Mouse (Mus musculus): ENCODE results near the gene 4930548H24Rik. TPM values are rescaled to one million over a fixed set of nuclear protein-coding genes. Genes with fewer than 3 reads are reported as not detected.

4930548H24Rik gene
- polyA plus RNA-seq, 1 experiment from 2014 or later, result not detected

DNA sequence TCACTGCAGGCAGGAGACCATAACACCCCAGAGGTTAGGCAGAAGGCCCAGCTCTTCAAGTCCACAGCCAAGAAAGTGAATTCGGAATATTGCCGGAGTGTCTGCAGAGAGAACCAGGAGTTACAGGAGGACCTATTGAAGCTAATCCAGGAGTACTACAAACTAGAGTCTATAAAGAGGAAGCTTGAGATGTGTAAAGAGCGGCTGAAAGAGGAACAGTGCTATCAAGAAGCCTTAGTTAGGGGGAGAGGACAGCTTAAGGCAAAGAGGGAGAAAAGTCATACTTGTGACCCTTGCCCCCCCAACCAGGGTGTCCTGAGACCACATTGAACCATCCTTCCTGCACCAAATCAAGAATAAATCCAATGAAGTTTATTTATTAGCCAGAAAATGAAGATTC is 2.3 kb downstream of the 4930548H24Rik start:
- Histone ChIP-seq H3K9me3 (ENCODE audit: control insufficient read depth, low read length) (no peaks in the 10 kb centered on the region), H3K4me2 (ENCODE audit: low read depth, low read length) (no peak overlapping the region), H3K27ac (ENCODE audit: low read depth, low read length) (no peak overlapping the region), H3K4me1 (ENCODE audit: control insufficient read depth, insufficient read depth, low read length) (no peaks in the 10 kb centered on the region), H3K27me3 (ENCODE audit: control insufficient read depth, insufficient read depth, low read length) (no peaks in the 10 kb centered on the region), H3K4me3 (ENCODE audit: low read depth, low read length) (no peak overlapping the region), H3K36me3 (ENCODE audit: control insufficient read depth, insufficient read depth, low read length) (no peaks in the 10 kb centered on the region), H3K9ac (replicated peaks; ENCODE audit: low read depth, low read length) (no peak overlapping the region)
- 93% methylated on average over 3 of the region's 3 CpGs for WGBS
- no peak for ATAC-seq (ENCODE audit: low read depth)

DNA sequence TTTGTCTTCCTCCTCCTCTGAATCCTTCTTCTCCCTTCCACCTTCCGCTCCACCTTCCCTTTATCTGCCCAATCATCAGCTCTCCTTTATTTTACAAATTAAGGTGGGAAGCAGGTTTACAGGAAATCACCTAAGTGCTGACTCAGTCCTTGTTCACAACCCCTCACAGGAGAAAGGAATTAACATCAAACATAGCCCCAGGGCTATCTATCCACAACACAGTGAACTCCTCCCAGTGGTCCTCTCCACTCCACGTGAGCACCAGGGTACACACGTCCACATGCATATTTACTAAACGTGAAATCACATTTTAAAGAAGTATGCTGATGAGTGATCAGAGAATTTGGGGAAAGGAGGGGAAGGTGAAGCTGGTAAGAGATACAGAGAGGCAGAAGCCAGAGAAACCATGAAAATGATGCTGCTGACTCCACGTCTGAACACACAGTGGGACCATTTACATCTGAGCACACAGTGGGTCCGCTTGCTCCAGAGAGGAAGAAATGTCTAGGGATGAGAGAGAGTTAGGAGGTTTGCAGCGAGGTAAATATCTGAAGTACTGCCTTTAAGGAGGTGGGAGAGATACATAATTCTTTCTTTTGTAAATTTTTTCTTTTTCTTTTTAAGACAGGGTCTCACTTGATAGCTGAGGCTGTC is 3.7 kb downstream of the 4930548H24Rik start:
- 66% methylated on average over 7 of the region's 7 CpGs for WGBS
- no peak overlapping the region for H3K9ac ChIP-seq (replicated peaks; ENCODE audit: low read depth, low read length)
- H3K4me1 ChIP-seq (ENCODE audit: control insufficient read depth, insufficient read depth, low read length), result 0 out of 2 replicates have a peak, but pooled peaks cover 2% of the 10 kb centered on the region
- H3K27ac ChIP-seq (ENCODE audit: low read depth, low read length), result no peak overlapping the region
- H3K4me3 ChIP-seq (ENCODE audit: low read depth, low read length), result no peak overlapping the region
- no peaks in the 10 kb centered on the region for H3K36me3 ChIP-seq (ENCODE audit: control insufficient read depth, insufficient read depth, low read length)
- no peaks in the 10 kb centered on the region for H3K9me3 ChIP-seq (ENCODE audit: control insufficient read depth, low read length)
- ATAC-seq (ENCODE audit: low read depth), result no peak
- no peak overlapping the region for H3K4me2 ChIP-seq (ENCODE audit: low read depth, low read length)
- H3K27me3 ChIP-seq (ENCODE audit: control insufficient read depth, insufficient read depth, low read length), result no peaks in the 10 kb centered on the region

DNA sequence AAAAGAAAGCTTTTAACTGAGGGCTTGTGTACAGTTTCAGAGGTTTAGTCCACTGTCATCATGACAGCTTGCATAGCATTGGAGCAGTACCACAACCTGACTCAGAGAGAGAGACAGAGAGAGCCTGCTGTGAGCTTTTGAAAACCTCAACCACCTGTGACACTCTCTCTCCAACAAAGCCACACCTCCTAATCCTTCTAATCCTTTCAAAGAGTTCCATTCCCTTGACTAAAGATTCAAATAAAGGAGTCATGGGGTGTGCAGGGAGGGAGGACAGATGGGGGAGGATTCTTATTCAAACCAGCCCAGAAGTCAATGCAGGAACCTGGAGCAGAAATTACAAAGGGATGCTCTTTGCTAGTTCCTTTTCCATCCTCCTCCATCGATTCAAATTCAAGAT is 6.5 kb downstream of the 4930548H24Rik start:
- H3K4me1 ChIP-seq (ENCODE audit: control insufficient read depth, insufficient read depth, low read length), result peaks cover 9% of the 10 kb centered on the region; the same call in 1 of the 2 replicates
- ATAC-seq (ENCODE audit: low read depth), result no peak
- no peaks in the 10 kb centered on the region for H3K9me3 ChIP-seq (ENCODE audit: control insufficient read depth, low read length)
- no peak overlapping the region for H3K4me3 ChIP-seq (ENCODE audit: low read depth, low read length)
- H3K27me3 ChIP-seq (ENCODE audit: control insufficient read depth, insufficient read depth, low read length), result no peaks in the 10 kb centered on the region
- H3K9ac ChIP-seq (replicated peaks; ENCODE audit: low read depth, low read length), result no peak overlapping the region
- H3K4me2 ChIP-seq (ENCODE audit: low read depth, low read length), result no peak overlapping the region
- WGBS, result 48% methylated on average over 1 of the region's 1 CpGs
- no peak overlapping the region for H3K27ac ChIP-seq (ENCODE audit: low read depth, low read length)
- no peaks in the 10 kb centered on the region for H3K36me3 ChIP-seq (ENCODE audit: control insufficient read depth, insufficient read depth, low read length)

DNA sequence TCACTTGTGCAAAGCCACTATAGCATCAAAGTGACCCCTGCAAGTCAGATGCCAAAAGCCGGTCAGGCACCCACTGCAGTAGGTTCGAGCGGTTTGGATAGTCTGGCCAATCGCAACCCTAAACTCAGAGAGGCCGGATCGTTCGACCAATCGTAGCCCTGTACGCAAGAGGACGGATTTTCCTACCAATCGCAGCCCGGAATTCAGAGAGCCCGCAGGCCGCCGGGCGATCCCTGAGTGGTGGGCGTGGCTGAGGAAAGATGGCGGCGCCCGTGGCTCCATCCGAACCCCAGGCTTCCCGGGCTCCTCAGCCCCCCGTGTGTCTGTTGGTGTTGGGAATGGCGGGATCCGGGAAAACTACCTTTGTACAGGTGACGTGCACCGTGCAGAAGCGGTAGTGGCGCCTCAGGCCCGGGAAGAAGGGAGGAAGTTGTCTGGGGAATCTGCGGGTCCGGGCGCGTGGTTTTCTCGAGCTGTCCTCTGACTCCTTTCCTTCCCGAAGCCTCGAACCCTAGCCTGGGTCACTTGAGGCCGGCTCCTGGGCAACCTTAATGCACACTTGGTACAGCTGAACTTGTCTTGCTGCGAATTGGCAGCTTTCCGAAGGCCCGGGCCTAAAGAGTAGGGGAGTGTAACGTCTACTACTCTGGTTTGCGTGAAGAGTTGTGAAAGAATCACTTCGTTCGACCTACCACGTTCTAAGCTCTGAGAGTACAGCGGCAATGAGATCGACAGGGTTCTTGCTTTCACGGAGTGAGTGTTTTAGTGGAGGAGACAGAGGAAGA is 9.2 kb downstream of the 4930548H24Rik start, which contains the start of gene Gpn1:
TSS of gene Gpn1 (plus strand) at position 229 of the 785 bp plus-strand sequence.
- Histone ChIP-seq H3K9me3 (ENCODE audit: control insufficient read depth, low read length) (no peaks in the 10 kb centered on the region), H3K4me3 (ENCODE audit: low read depth, low read length) (peak within 1 kb of the TSS; percentile 84), H3K27me3 (ENCODE audit: control insufficient read depth, insufficient read depth, low read length) (no peaks in the 10 kb centered on the region), H3K4me2 (ENCODE audit: low read depth, low read length) (peak within 1 kb of the TSS; percentile 90), H3K27ac (ENCODE audit: low read depth, low read length) (no peak within 1 kb of the TSS), H3K36me3 (ENCODE audit: control insufficient read depth, insufficient read depth, low read length) (peaks cover 15% of the 10 kb centered on the region; the same call in 1 of the 2 replicates), H3K4me1 (ENCODE audit: control insufficient read depth, insufficient read depth, low read length) (peaks cover 9% of the 10 kb centered on the region; the same call in 1 of the 2 replicates), H3K9ac (replicated peaks; ENCODE audit: low read depth, low read length) (peak within 1 kb of the TSS; percentile 51)
- peak; percentile 100 for ATAC-seq (ENCODE audit: low read depth)
- under 1% methylated on average over 49 of the region's 49 CpGs for WGBS

DNA sequence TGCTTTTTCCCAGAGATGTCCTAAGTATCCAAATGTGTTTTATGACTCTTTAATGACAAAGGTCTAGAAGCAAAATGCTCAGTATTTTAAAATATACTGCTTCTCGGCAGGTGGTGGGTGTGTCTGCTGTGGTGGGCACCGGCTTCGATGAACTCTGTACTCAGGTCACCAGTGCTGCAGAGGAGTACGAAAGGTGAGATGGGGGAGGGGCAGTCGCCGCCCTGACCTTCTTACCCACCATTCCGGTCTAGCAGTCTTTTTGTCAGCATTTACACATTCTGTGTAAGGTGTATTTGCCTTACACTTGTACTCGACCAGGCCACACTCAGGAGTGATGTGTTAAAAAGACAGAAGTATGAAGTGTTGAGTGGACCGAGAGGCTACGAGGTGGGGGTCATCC is 19.3 kb downstream of the 4930548H24Rik start:
- 96% methylated on average over 10 of the region's 10 CpGs for WGBS
- ATAC-seq (ENCODE audit: low read depth), result no peak
- Histone ChIP-seq H3K36me3 (ENCODE audit: control insufficient read depth, insufficient read depth, low read length) (peaks cover 65% of the 10 kb centered on the region), H3K9ac (replicated peaks; ENCODE audit: low read depth, low read length) (no peak overlapping the region), H3K27ac (ENCODE audit: low read depth, low read length) (no peak overlapping the region), H3K27me3 (ENCODE audit: control insufficient read depth, insufficient read depth, low read length) (no peaks in the 10 kb centered on the region), H3K4me1 (ENCODE audit: control insufficient read depth, insufficient read depth, low read length) (no peaks in the 10 kb centered on the region), H3K9me3 (ENCODE audit: control insufficient read depth, low read length) (no peaks in the 10 kb centered on the region), H3K4me3 (ENCODE audit: low read depth, low read length) (no peak overlapping the region), H3K4me2 (ENCODE audit: low read depth, low read length) (no peak overlapping the region)

DNA sequence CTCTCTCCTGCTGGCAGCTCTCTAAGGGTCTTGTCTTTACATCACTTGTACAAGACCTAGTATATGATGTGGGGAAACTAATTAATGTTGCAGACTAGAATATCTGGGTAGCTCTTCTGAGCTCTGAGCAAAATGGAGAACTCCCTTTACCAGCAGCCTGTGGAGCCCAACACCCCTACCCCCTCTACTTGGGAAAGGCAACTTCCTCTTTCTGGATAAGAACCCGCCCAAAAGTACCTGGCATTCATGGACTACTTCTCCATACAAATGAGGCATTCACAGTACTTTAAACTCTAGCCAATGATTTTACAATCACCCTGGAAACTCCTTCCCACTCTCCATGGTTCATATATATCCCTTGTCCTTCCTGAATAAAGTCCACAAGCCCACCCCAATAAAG is 26.9 kb downstream of the 4930548H24Rik start:
- Histone ChIP-seq H3K9ac (replicated peaks; ENCODE audit: low read depth, low read length) (no peak overlapping the region), H3K27me3 (ENCODE audit: control insufficient read depth, insufficient read depth, low read length) (no peaks in the 10 kb centered on the region), H3K4me2 (ENCODE audit: low read depth, low read length) (no peak overlapping the region), H3K27ac (ENCODE audit: low read depth, low read length) (no peak overlapping the region), H3K4me3 (ENCODE audit: low read depth, low read length) (no peak overlapping the region), H3K9me3 (ENCODE audit: control insufficient read depth, low read length) (no peaks in the 10 kb centered on the region), H3K36me3 (ENCODE audit: control insufficient read depth, insufficient read depth, low read length) (peaks cover 46% of the 10 kb centered on the region), H3K4me1 (ENCODE audit: control insufficient read depth, insufficient read depth, low read length) (no peaks in the 10 kb centered on the region)
- 90% methylated on average over 1 of the region's 1 CpGs for WGBS
- ATAC-seq (ENCODE audit: low read depth), result no peak

DNA sequence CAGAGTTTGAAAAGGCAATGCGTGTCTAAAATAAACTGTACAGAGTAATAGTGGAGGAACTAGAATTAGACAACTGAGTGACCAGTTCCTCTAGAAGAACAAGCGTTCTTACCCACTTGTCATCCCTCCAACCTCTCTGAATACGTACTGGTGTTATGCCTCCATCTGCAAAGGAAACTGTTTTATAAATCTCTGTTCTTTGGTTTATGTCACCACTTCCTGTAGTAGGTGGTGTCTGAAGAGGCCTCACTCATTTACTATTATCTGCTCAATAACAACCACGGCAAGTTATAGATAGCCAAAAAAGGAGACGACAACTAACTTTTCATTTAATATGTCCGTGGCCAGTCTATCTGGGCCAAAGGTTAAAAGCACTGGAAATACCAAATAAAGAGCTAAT is 35.0 kb downstream of the 4930548H24Rik start:
- 95% methylated on average over 6 of the region's 6 CpGs for WGBS
- no peaks in the 10 kb centered on the region for H3K27me3 ChIP-seq (ENCODE audit: control insufficient read depth, insufficient read depth, low read length)
- no peak for ATAC-seq (ENCODE audit: low read depth)
- no peak overlapping the region for H3K27ac ChIP-seq (ENCODE audit: low read depth, low read length)
- H3K9ac ChIP-seq (replicated peaks; ENCODE audit: low read depth, low read length), result no peak overlapping the region
- no peak overlapping the region for H3K4me2 ChIP-seq (ENCODE audit: low read depth, low read length)
- H3K4me3 ChIP-seq (ENCODE audit: low read depth, low read length), result no peak overlapping the region
- H3K9me3 ChIP-seq (ENCODE audit: control insufficient read depth, low read length), result no peaks in the 10 kb centered on the region
- H3K36me3 ChIP-seq (ENCODE audit: control insufficient read depth, insufficient read depth, low read length), result peaks cover 36% of the 10 kb centered on the region
- H3K4me1 ChIP-seq (ENCODE audit: control insufficient read depth, insufficient read depth, low read length), result peaks cover 3% of the 10 kb centered on the region

DNA sequence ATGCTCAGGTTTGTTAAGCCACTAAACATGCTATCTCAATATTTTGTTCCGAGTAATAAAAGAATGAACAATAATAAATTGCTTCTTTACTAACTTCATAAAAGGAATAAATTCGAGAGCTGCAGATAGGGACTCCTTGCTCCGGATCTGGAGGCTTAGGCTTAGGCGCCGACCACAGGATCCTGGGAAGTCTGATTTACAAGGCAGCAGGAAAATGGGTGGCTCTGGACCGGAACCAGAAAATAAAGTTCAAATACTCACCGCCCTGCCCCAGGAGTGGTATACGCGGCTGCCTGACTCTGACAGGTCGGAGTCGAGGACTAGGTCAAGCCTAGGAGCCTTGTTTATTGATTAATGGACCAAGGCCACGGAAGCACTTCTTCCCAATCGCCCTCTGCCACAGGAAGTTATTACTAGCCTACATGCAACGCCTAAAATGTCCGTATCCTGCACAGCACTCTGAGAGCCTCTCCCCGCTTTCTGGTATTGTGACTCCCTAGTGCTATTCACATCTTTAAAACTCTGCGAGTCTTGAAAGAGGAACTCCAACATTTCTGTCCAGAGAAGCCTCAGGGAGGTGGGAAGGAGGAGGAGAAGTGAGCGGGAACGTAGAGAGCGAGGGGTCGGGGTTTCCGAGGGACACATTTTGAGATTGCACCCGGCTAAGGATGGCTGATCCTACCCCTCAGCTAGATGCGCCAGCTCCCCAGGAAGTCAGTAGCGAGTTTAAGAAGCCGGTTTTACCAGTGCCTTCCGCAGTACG is 41.0 kb downstream of the 4930548H24Rik start, which contains the start of gene Slc4a1ap:
TSS of gene Slc4a1ap (plus strand) at position 642 of the 763 bp plus-strand sequence.
- Histone ChIP-seq H3K9me3 (ENCODE audit: control insufficient read depth, low read length) (no peaks in the 10 kb centered on the region), H3K4me2 (ENCODE audit: low read depth, low read length) (peak within 1 kb of the TSS; percentile 100), H3K4me1 (ENCODE audit: control insufficient read depth, insufficient read depth, low read length) (peaks cover 19% of the 10 kb centered on the region), H3K36me3 (ENCODE audit: control insufficient read depth, insufficient read depth, low read length) (peaks cover 19% of the 10 kb centered on the region), H3K27ac (ENCODE audit: low read depth, low read length) (peak within 1 kb of the TSS; percentile 81; the same call in 1 of the 2 replicates), H3K9ac (replicated peaks; ENCODE audit: low read depth, low read length) (peak within 1 kb of the TSS; percentile 77), H3K27me3 (ENCODE audit: control insufficient read depth, insufficient read depth, low read length) (no peaks in the 10 kb centered on the region), H3K4me3 (ENCODE audit: low read depth, low read length) (peak within 1 kb of the TSS; percentile 97)
- peak; percentile 93 for ATAC-seq (ENCODE audit: low read depth)
- under 1% methylated on average over 28 of the region's 28 CpGs for WGBS

Data from neural tube, embryonic 14.5 days (tissue).